Mouse (Mus musculus) brain, embryonic 14.5 days (tissue): ENCODE measurements around the gene Vps18.

Source experiments
- CTCF ChIP-seq: fragments of 200-500 bp; IDR thresholded peaks from 2 replicates; pipeline ENCODE4 v1.5.1; 2012; ENCODE audit warnings: inconsistent platforms, mild to moderate bottlenecking, moderate library complexity, borderline replicate concordance; ENCODE audit not compliant: insufficient read depth, insufficient read length; ENCODE audit errors: extremely low read depth
- POLR2A ChIP-seq: fragments of 200-500 bp; IDR thresholded peaks from 2 replicates; pipeline ENCODE4 v1.6.1; 2012; ENCODE audit warnings: mild to moderate bottlenecking, inconsistent platforms, borderline replicate concordance; ENCODE audit not compliant: poor library complexity, insufficient read depth, insufficient read length, severe bottlenecking; ENCODE audit errors: extremely low read depth

GRCm38 (mm10) chr2:119320571-119320970 is 32.0 kb downstream of the Vps18 start:
- TF ChIP-seq CTCF (no peak), POLR2A (no peak)
